Mouse (Mus musculus) CD4-positive, CD25-positive, alpha-beta regulatory T cell (primary cell): ENCODE data around the gene L3mbtl3. TPM values are rescaled to one million over a fixed set of nuclear protein-coding genes. Genes with fewer than 3 reads are reported as not detected.

Experiments used
- polyA plus RNA-seq: library from polyadenylated mRNA; unstranded; fragments of 100-300 nt; shearing (Covaris generic); gene quantifications from one replicate; pipeline ENCODE4 v1.2.1, GENCODE M21; 2017

L3mbtl3 gene
- polyA plus RNA-seq, result 18.1 TPM

DNA sequence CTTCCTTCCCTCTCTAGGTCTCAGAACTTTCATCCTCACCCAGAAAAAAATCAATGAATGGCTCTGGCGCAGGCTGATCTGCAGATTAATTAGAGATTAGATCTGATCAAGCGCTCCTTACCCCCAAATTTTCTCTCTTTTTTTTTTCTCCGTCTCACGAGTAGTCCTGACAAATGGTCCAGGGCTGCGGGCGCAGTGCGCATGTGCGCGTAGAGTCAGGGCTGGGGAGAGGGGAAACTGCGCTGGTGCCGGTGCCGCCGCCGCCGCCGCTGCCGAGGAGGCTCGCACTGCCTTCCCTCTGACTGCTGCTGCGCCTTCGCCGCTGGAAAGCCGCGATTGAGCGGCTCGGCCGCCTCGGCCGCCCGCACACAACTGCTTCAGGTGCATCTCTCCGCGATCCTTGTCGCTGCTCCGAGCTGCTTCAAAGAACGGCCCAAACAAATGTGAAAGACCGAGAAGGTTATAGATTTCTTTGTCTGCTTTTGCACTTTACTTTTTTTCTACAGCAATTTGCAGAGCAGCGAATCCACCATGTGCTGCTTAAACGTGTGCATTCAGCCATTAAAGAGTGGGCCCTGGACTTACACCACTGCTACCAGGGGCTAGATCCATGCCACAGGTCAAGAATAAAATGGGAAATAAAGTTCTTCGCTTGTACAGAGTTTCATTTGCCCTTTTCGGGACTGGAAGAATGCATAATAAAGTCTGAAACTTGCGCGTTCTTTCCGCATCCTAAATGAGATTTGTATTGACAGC lies at the start of gene L3mbtl3:
Gene L3mbtl3 (minus strand): TSS at position 182 of the 756 bp plus-strand sequence.

DNA sequence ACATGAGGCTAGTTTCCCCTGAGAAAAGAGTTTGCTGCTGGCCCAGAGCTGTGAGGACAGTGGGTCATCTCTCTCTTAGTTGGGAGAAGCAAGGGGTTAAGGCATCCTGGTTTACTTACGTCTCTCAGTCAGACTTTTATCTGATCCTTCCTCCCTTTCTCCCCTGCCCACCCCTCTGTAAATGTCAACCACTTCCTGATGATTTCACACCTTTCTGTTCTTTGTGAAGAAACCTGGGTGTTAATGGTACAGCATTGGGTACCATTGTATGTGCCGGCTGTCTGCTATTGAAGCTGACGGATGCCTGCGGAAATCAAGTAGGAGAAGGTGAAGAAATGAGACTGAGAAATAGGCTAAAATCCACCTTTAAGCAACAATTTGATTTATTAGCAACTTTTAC lies 146.3 kb downstream of the L3mbtl3 start, which contains the start of gene Samd3:
Gene Samd3 (plus strand): TSS at position 220 of the 400 bp plus-strand sequence.

Other genes starting within 250 kb of the L3mbtl3 start
- 1.7 TPM for gene Samd3, start 146.3 kb downstream of the L3mbtl3 start, polyA plus RNA-seq